Mouse (Mus musculus) adrenal gland, adult 8-10 months (tissue): ENCODE results near the gene Klhl36. TPM values are rescaled to one million over a fixed set of nuclear protein-coding genes. Genes with fewer than 3 reads are reported as not detected.

ENCODE experiments used
- DNase-seq: peaks from one replicate; pipeline ENCODE4 v3.0.0; 2022
- total RNA-seq, 4 experiments: library from RNA; stranded (reverse); gene quantifications; 2 replicates each; pipeline ENCODE4 v1.2.4; 2022

Gene Klhl36
- 10 to 100 TPM in 3 of 4 experiments, 1 to 10 TPM in 1; 8.4 to 13.8 (median 11.8) TPM for total RNA-seq

GRCm38 (mm10) chr8:119861706-119862389 lies at the start of gene Klhl36:
Gene Klhl36 (plus strand): TSS chr8:119862266.
- DNase-seq = peak; percentile 96

- DNase-seq = no peak
Measured at GRCm38 (mm10) chr8:119812650-119813431, 49.2 kb upstream of the Klhl36 start.

GRCm38 (mm10) chr8:119816219-119816618 lies 45.8 kb upstream of the Klhl36 start:
- no peak for DNase-seq

- DNase-seq = no peak
Measured at GRCm38 (mm10) chr8:119817446-119817845, 44.6 kb upstream of the Klhl36 start.

- DNase-seq = no peak
Measured at GRCm38 (mm10) chr8:119819316-119819715, 42.8 kb upstream of the Klhl36 start.

GRCm38 (mm10) chr8:119819976-119820375 lies 42.1 kb upstream of the Klhl36 start:
- no peak for DNase-seq

GRCm38 (mm10) chr8:119821691-119822090 lies 40.4 kb upstream of the Klhl36 start:
- DNase-seq = no peak

GRCm38 (mm10) chr8:119823278-119823677 lies 38.8 kb upstream of the Klhl36 start:
- no peak for DNase-seq

- DNase-seq = no peak
Measured at GRCm38 (mm10) chr8:119824100-119824499, 38.0 kb upstream of the Klhl36 start.

- DNase-seq = no peak
Measured at GRCm38 (mm10) chr8:119824809-119825273, 37.2 kb upstream of the Klhl36 start.

GRCm38 (mm10) chr8:119825950-119826730 lies 35.9 kb upstream of the Klhl36 start:
- no peak for DNase-seq

- DNase-seq = no peak
Measured at GRCm38 (mm10) chr8:119826982-119827381, 35.1 kb upstream of the Klhl36 start.

- DNase-seq = no peak
Measured at GRCm38 (mm10) chr8:119827721-119828153, 34.3 kb upstream of the Klhl36 start.

GRCm38 (mm10) chr8:119829015-119829414 lies 33.1 kb upstream of the Klhl36 start:
- no peak for DNase-seq

GRCm38 (mm10) chr8:119829420-119829819 lies 32.6 kb upstream of the Klhl36 start:
- DNase-seq = no peak

GRCm38 (mm10) chr8:119829870-119830580 lies 32.0 kb upstream of the Klhl36 start:
- DNase-seq = no peak

- no peak for DNase-seq
Measured at GRCm38 (mm10) chr8:119830589-119830988, 31.5 kb upstream of the Klhl36 start.

- no peak for DNase-seq
Measured at GRCm38 (mm10) chr8:119831336-119831995, 30.6 kb upstream of the Klhl36 start.

- DNase-seq = no peak
Measured at GRCm38 (mm10) chr8:119832101-119832617, 29.9 kb upstream of the Klhl36 start.

GRCm38 (mm10) chr8:119832931-119833330 lies 29.1 kb upstream of the Klhl36 start:
- DNase-seq = no peak

GRCm38 (mm10) chr8:119834676-119835075 lies 27.4 kb upstream of the Klhl36 start:
- DNase-seq = no peak
